Mouse (Mus musculus): ENCODE results near the gene Trappc5. TPM values are rescaled to one million over a fixed set of nuclear protein-coding genes. Genes with fewer than 3 reads are reported as not detected.
A peak's percentile ranks its signal among the peaks of the same experiment; 100 is the strongest.

Trappc5 gene
- 35.8 TPM for polyA plus RNA-seq (2012; fragmentation: generic; extraction: Trizol)

- peaks cover 11% of the 10 kb centered on the region for H3K36me3 ChIP-seq (ENCODE audit: control insufficient read depth, insufficient read depth)
- TF ChIP-seq SRF (IDR thresholded peaks at IDR 0.05; ENCODE audit: control insufficient read depth, insufficient read length, low read depth) (no peak), TCF12 (IDR thresholded peaks at IDR 0.05; ENCODE audit: insufficient read depth, poor library complexity, severe bottlenecking) (no peak), MAX (IDR thresholded peaks at IDR 0.05; ENCODE audit: low read depth) (no peak), MYOD1 (IDR thresholded peaks at IDR 0.05; ENCODE audit: control insufficient read depth in 1 of 3, insufficient read length in 2 of 3, low read depth in 2 of 3) (no peak), CEBPB (IDR thresholded peaks at IDR 0.05; ENCODE audit: insufficient read depth, poor library complexity, severe bottlenecking) (no peak), POLR2A (IDR thresholded peaks at IDR 0.05; ENCODE audit: insufficient read length, low read depth) (peak; percentile 83), MYOG (IDR thresholded peaks at IDR 0.05; ENCODE audit: control insufficient read depth in 1 of 3, insufficient read depth in 1 of 3, insufficient read length in 2 of 3, low read depth in 2 of 3) (peak in 1 of 3 experiments; percentile 34), POLR2AphosphoS2 (IDR thresholded peaks at IDR 0.05; ENCODE audit: insufficient read length, low read depth) (peak; percentile 79), E2F4 (IDR thresholded peaks at IDR 0.05; ENCODE audit: insufficient read depth) (no peak), REST (IDR thresholded peaks at IDR 0.05; ENCODE audit: insufficient read depth, insufficient read length) (no peak), TCF3 (IDR thresholded peaks at IDR 0.05; ENCODE audit: insufficient read length, low read depth) (no peak), USF1 (IDR thresholded peaks at IDR 0.05; ENCODE audit: low read depth) (peak; percentile 28)
- H3K79me2 ChIP-seq (ENCODE audit: control insufficient read depth, insufficient read depth), result peaks cover 26% of the 10 kb centered on the region
- H3K4me3 ChIP-seq, result peak within 1 kb of the TSS; percentile 83
- H3K4me2 ChIP-seq (ENCODE audit: low read depth), result peak within 1 kb of the TSS; percentile 82
- peak within 1 kb of the TSS; percentile 15 for H3ac ChIP-seq (ENCODE audit: control insufficient read depth, insufficient read length)
- H3K27me3 ChIP-seq (ENCODE audit: control insufficient read depth, insufficient read depth, insufficient read length), result no peaks in the 10 kb centered on the region
Observed at GRCm38 (mm10) chr8:3676131-3676992, at the start of gene Trappc5. Gene Trappc5 (plus strand): TSS chr8:3676299.

- no peak overlapping the region for H3ac ChIP-seq (ENCODE audit: control insufficient read depth, insufficient read length)
- H3K36me3 ChIP-seq (ENCODE audit: control insufficient read depth, insufficient read depth), result no peaks in the 10 kb centered on the region
- H3K79me2 ChIP-seq (ENCODE audit: control insufficient read depth, insufficient read depth), result no peaks in the 10 kb centered on the region
- H3K27me3 ChIP-seq (ENCODE audit: control insufficient read depth, insufficient read depth, insufficient read length), result no peaks in the 10 kb centered on the region
- no peak overlapping the region for H3K4me2 ChIP-seq (ENCODE audit: low read depth)
- TF ChIP-seq CEBPB (IDR thresholded peaks at IDR 0.05; ENCODE audit: insufficient read depth, poor library complexity, severe bottlenecking) (no peak), E2F4 (IDR thresholded peaks at IDR 0.05; ENCODE audit: insufficient read depth) (no peak), TCF12 (IDR thresholded peaks at IDR 0.05; ENCODE audit: insufficient read depth, poor library complexity, severe bottlenecking) (no peak), MYOG (IDR thresholded peaks at IDR 0.05; ENCODE audit: control insufficient read depth in 1 of 3, insufficient read depth in 1 of 3, insufficient read length in 2 of 3, low read depth in 2 of 3) (no peak), MAX (IDR thresholded peaks at IDR 0.05; ENCODE audit: low read depth) (no peak), POLR2A (IDR thresholded peaks at IDR 0.05; ENCODE audit: insufficient read length, low read depth) (no peak), SRF (IDR thresholded peaks at IDR 0.05; ENCODE audit: control insufficient read depth, insufficient read length, low read depth) (no peak), USF1 (IDR thresholded peaks at IDR 0.05; ENCODE audit: low read depth) (no peak), REST (IDR thresholded peaks at IDR 0.05; ENCODE audit: insufficient read depth, insufficient read length) (no peak), TCF3 (IDR thresholded peaks at IDR 0.05; ENCODE audit: insufficient read length, low read depth) (no peak), MYOD1 (IDR thresholded peaks at IDR 0.05; ENCODE audit: control insufficient read depth in 1 of 3, insufficient read length in 2 of 3, low read depth in 2 of 3) (no peak), POLR2AphosphoS2 (IDR thresholded peaks at IDR 0.05; ENCODE audit: insufficient read length, low read depth) (no peak)
- no peak overlapping the region for H3K4me3 ChIP-seq
Observed at GRCm38 (mm10) chr8:3626971-3627370, 49.1 kb upstream of the Trappc5 start.

- Histone ChIP-seq H3K4me2 (ENCODE audit: low read depth) (no peak overlapping the region), H3K36me3 (ENCODE audit: control insufficient read depth, insufficient read depth) (no peaks in the 10 kb centered on the region), H3K79me2 (ENCODE audit: control insufficient read depth, insufficient read depth) (no peaks in the 10 kb centered on the region), H3K27me3 (ENCODE audit: control insufficient read depth, insufficient read depth, insufficient read length) (no peaks in the 10 kb centered on the region), H3ac (ENCODE audit: control insufficient read depth, insufficient read length) (no peak overlapping the region), H3K4me3 (no peak overlapping the region)
- TF ChIP-seq TCF3 (IDR thresholded peaks at IDR 0.05; ENCODE audit: insufficient read length, low read depth) (no peak), POLR2AphosphoS2 (IDR thresholded peaks at IDR 0.05; ENCODE audit: insufficient read length, low read depth) (no peak), MYOG (IDR thresholded peaks at IDR 0.05; ENCODE audit: control insufficient read depth in 1 of 3, insufficient read depth in 1 of 3, insufficient read length in 2 of 3, low read depth in 2 of 3) (no peak), TCF12 (IDR thresholded peaks at IDR 0.05; ENCODE audit: insufficient read depth, poor library complexity, severe bottlenecking) (no peak), MAX (IDR thresholded peaks at IDR 0.05; ENCODE audit: low read depth) (no peak), SRF (IDR thresholded peaks at IDR 0.05; ENCODE audit: control insufficient read depth, insufficient read length, low read depth) (no peak), USF1 (IDR thresholded peaks at IDR 0.05; ENCODE audit: low read depth) (no peak), MYOD1 (IDR thresholded peaks at IDR 0.05; ENCODE audit: control insufficient read depth in 1 of 3, insufficient read length in 2 of 3, low read depth in 2 of 3) (no peak), CEBPB (IDR thresholded peaks at IDR 0.05; ENCODE audit: insufficient read depth, poor library complexity, severe bottlenecking) (no peak), REST (IDR thresholded peaks at IDR 0.05; ENCODE audit: insufficient read depth, insufficient read length) (no peak), POLR2A (IDR thresholded peaks at IDR 0.05; ENCODE audit: insufficient read length, low read depth) (no peak), E2F4 (IDR thresholded peaks at IDR 0.05; ENCODE audit: insufficient read depth) (no peak)
Observed at GRCm38 (mm10) chr8:3628014-3628413, 48.1 kb upstream of the Trappc5 start.

- TF ChIP-seq SRF (IDR thresholded peaks at IDR 0.05; ENCODE audit: control insufficient read depth, insufficient read length, low read depth) (no peak), MYOD1 (IDR thresholded peaks at IDR 0.05; ENCODE audit: control insufficient read depth in 1 of 3, insufficient read length in 2 of 3, low read depth in 2 of 3) (peak in 1 of 3 experiments; percentile 12)
- Histone ChIP-seq H3K27me3 (ENCODE audit: control insufficient read depth, insufficient read depth, insufficient read length) (peaks cover 8% of the 10 kb centered on the region), H3K4me3 (peak within 1 kb of the TSS; percentile 24), H3K79me2 (ENCODE audit: control insufficient read depth, insufficient read depth) (no peaks in the 10 kb centered on the region), H3K4me2 (ENCODE audit: low read depth) (peak within 1 kb of the TSS; percentile 74), H3ac (ENCODE audit: control insufficient read depth, insufficient read length) (no peak within 1 kb of the TSS), H3K36me3 (ENCODE audit: control insufficient read depth, insufficient read depth) (no peaks in the 10 kb centered on the region)
Observed at GRCm38 (mm10) chr8:3630647-3631477, 45.2 kb upstream of the Trappc5 start, which contains the start of gene Stxbp2. Gene Stxbp2 (plus strand): TSS chr8:3630955.
